Mouse (Mus musculus): Measurements from ENCODE around the gene Ly9. TPM values are rescaled to one million over a fixed set of nuclear protein-coding genes. Genes with fewer than 3 reads are reported as not detected.

Ly9 gene
- total RNA-seq (2023) = 109 TPM

GRCm38 (mm10) chr1:171607176-171607575 lies at the start of gene Ly9:
Gene Ly9, minus strand, starts transcription at chr1:171607410.

GRCm38 (mm10) chr1:171652734-171653133 lies 45.5 kb upstream of the Ly9 start, which contains the start of gene Slamf7:
Gene Slamf7, minus strand, starts transcription at chr1:171653035.

GRCm38 (mm10) chr1:171558898-171559297 lies 48.3 kb downstream of the Ly9 start, which contains the start of gene Cd244a:
Gene Cd244a, plus strand, starts transcription at chr1:171559193.

Other genes starting within 250 kb of the Ly9 start
- gene Klhdc9, start 246.6 kb downstream of the Ly9 start, total RNA-seq (2023) = 0.98 TPM
- gene Nectin4, start 237.3 kb downstream of the Ly9 start, total RNA-seq (2023) = 0.15 TPM
- 202 TPM for gene Arhgap30, start 218.5 kb downstream of the Ly9 start, total RNA-seq (2023)
- gene Usf1, start 196.1 kb downstream of the Ly9 start, total RNA-seq (2023) = 92.7 TPM
- gene Tstd1, start 188.5 kb downstream of the Ly9 start, total RNA-seq (2023) = 4.4 TPM
- 1.1 TPM for gene F11r, start 169.9 kb downstream of the Ly9 start, total RNA-seq (2023)
- 4.9 TPM for gene Alyref2, start 103.9 kb downstream of the Ly9 start, total RNA-seq (2023)
- not detected for gene Itln1, start 72.1 kb downstream of the Ly9 start, total RNA-seq (2023)
- 4.6 TPM for gene Cd244a, start 48.2 kb downstream of the Ly9 start, total RNA-seq (2023)
- 5.5 TPM for gene Slamf7, start 45.6 kb upstream of the Ly9 start, total RNA-seq (2023)
- gene Cd48, start 74.6 kb upstream of the Ly9 start, total RNA-seq (2023) = 111 TPM
- 31.9 TPM for gene Slamf1, start 159.7 kb upstream of the Ly9 start, total RNA-seq (2023)
- gene Cd84, start 232.3 kb upstream of the Ly9 start, total RNA-seq (2023) = 128 TPM